Mouse (Mus musculus): ENCODE data around the gene Gm9376. TPM values are rescaled to one million over a fixed set of nuclear protein-coding genes. Genes with fewer than 3 reads are reported as not detected.

Gene Gm9376
- polyA plus RNA-seq (2012; rRNA removed): not detected in 2 replicates

DNA sequence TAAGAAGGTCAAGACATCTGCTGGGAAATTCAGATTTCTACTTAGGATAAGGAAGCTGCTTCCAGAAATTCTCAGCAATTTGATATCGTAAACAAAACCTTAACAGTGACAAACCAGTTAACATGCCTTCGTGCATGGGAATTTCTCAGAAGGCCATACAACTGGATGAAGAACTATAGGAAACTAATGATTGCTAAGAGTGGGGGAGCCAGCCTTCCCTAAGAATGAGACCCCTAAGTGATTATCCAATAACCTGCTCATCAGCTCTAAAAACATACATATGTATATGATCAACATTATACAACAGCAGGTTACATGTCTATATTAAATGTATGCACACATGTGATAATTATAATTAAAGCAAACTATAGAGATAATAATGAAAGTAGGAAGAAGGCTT, at the start of gene Gm9376:
Gene Gm9376 (plus strand): TSS at position 301 of the 400 bp plus-strand sequence.
- H3K27me3 ChIP-seq (ENCODE audit: control insufficient read depth, insufficient read depth, low read length): no peaks in the 10 kb centered on the region
- no peak within 1 kb of the TSS for H3K4me3 ChIP-seq (ENCODE audit: control insufficient read depth, low read depth, low read length)
- peaks cover 4% of the 10 kb centered on the region; the same call in 1 of the 2 replicates for H3K4me1 ChIP-seq (ENCODE audit: control insufficient read depth, insufficient read depth, low read length)
- TF ChIP-seq POLR2A (IDR thresholded peaks at IDR 0.05; ENCODE audit: control insufficient read depth, low read depth, low read length): no peak
- no peak for TF ChIP-seq CTCF (IDR thresholded peaks at IDR 0.05; ENCODE audit: control insufficient read depth, insufficient read depth, insufficient replicate concordance, low read depth, low read length)
- H3K27ac ChIP-seq (ENCODE audit: control insufficient read depth, insufficient read depth, low read depth, low read length): no peak within 1 kb of the TSS
- H3K36me3 ChIP-seq (ENCODE audit: control insufficient read depth, insufficient read depth, low read length): no peaks in the 10 kb centered on the region

DNA sequence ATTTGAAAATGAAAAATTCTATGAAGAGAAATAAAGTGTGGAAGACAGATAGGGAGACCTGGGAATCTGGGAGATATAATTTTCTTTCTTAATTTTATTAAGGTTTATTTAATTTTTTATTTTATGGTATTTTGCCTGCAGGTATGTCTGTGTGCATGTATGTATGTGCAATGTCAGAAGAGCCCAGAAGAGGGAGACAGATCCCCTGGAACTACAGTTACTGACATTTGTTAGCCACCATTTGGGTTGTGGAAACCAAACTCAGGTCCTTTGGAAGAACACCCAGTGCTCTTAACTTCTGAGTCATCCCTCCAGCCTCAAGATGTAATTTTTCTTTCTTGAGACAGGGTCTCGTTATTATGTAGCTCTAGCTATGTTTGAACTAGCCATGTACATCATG, 45.9 kb upstream of the Gm9376 start:
- no peak for TF ChIP-seq POLR2A (IDR thresholded peaks at IDR 0.05; ENCODE audit: control insufficient read depth, low read depth, low read length)
- no peak for TF ChIP-seq CTCF (IDR thresholded peaks at IDR 0.05; ENCODE audit: control insufficient read depth, insufficient read depth, insufficient replicate concordance, low read depth, low read length)
- no peak overlapping the region for H3K4me3 ChIP-seq (ENCODE audit: control insufficient read depth, low read depth, low read length)
- H3K27ac ChIP-seq (ENCODE audit: control insufficient read depth, insufficient read depth, low read depth, low read length): no peak overlapping the region
- H3K4me1 ChIP-seq (ENCODE audit: control insufficient read depth, insufficient read depth, low read length): no peaks in the 10 kb centered on the region
- H3K27me3 ChIP-seq (ENCODE audit: control insufficient read depth, insufficient read depth, low read length): no peaks in the 10 kb centered on the region
- H3K36me3 ChIP-seq (ENCODE audit: control insufficient read depth, insufficient read depth, low read length): no peaks in the 10 kb centered on the region

DNA sequence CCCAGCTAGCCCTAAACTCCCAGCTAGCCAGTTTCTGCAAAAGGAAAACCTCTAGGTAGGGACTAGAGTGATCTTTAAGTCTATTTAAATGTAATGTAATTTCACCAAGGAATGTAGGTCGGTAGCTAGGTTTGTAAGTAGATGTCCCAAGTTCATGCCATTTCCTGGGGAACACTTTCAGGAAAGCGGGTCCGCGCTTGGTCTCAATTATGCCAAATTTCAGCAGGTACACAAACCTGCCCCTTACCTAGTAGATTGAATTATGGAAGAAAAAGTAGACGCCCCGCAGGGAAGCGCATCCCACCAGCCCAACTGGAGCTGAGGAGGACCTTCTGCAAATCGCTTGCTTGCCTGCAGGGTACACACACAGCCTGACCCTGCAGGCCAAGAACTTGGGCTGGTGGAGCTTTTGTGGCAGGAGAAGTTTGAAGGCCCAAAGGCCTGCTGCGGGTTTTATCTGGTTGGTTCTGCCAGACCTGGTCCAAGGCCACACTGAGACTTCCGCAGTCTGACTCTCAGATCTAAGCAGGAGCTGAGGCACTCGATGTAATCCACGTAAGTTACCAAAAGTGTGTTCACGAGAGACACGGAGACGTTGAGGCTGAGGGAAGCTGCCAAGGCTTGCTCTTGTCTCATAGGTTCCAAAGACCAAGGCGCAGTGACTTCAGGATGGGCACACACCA, 41.6 kb upstream of the Gm9376 start:
- Histone ChIP-seq H3K27me3 (ENCODE audit: control insufficient read depth, insufficient read depth, low read length) (peaks cover 2% of the 10 kb centered on the region; the same call in 1 of the 2 replicates), H3K4me3 (ENCODE audit: control insufficient read depth, low read depth, low read length) (no peak overlapping the region), H3K36me3 (ENCODE audit: control insufficient read depth, insufficient read depth, low read length) (no peaks in the 10 kb centered on the region), H3K4me1 (ENCODE audit: control insufficient read depth, insufficient read depth, low read length) (peaks cover 2% of the 10 kb centered on the region; the same call in 1 of the 2 replicates), H3K27ac (ENCODE audit: control insufficient read depth, insufficient read depth, low read depth, low read length) (no peak overlapping the region)
- TF ChIP-seq POLR2A (IDR thresholded peaks at IDR 0.05; ENCODE audit: control insufficient read depth, low read depth, low read length) (no peak), CTCF (IDR thresholded peaks at IDR 0.05; ENCODE audit: control insufficient read depth, insufficient read depth, insufficient replicate concordance, low read depth, low read length) (no peak)

DNA sequence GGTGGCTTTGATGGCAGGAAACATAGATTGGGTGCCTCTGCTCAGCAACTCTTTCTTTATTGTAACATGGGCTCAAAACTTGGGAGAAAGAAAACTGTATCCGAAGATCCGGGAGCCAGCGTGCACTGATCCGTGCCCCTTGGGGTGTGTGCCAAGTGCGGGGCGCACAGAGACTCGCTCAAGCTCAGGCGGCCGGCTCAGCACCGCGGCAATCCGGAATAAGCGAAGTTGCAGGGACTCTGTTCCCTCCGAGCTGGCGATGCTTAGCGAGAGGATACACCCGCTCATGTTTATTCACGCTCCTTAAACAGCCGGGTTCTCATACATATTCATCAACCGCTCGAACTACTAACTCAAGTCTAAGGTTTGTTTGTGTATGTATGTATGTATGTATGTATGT, 40.8 kb upstream of the Gm9376 start:
- peaks cover 2% of the 10 kb centered on the region; the same call in 1 of the 2 replicates for H3K27me3 ChIP-seq (ENCODE audit: control insufficient read depth, insufficient read depth, low read length)
- peaks cover 2% of the 10 kb centered on the region; the same call in 1 of the 2 replicates for H3K4me1 ChIP-seq (ENCODE audit: control insufficient read depth, insufficient read depth, low read length)
- no peak overlapping the region for H3K4me3 ChIP-seq (ENCODE audit: control insufficient read depth, low read depth, low read length)
- TF ChIP-seq CTCF (IDR thresholded peaks at IDR 0.05; ENCODE audit: control insufficient read depth, insufficient read depth, insufficient replicate concordance, low read depth, low read length) (no peak), POLR2A (IDR thresholded peaks at IDR 0.05; ENCODE audit: control insufficient read depth, low read depth, low read length) (no peak)
- no peak overlapping the region for H3K27ac ChIP-seq (ENCODE audit: control insufficient read depth, insufficient read depth, low read depth, low read length)
- H3K36me3 ChIP-seq (ENCODE audit: control insufficient read depth, insufficient read depth, low read length): no peaks in the 10 kb centered on the region

DNA sequence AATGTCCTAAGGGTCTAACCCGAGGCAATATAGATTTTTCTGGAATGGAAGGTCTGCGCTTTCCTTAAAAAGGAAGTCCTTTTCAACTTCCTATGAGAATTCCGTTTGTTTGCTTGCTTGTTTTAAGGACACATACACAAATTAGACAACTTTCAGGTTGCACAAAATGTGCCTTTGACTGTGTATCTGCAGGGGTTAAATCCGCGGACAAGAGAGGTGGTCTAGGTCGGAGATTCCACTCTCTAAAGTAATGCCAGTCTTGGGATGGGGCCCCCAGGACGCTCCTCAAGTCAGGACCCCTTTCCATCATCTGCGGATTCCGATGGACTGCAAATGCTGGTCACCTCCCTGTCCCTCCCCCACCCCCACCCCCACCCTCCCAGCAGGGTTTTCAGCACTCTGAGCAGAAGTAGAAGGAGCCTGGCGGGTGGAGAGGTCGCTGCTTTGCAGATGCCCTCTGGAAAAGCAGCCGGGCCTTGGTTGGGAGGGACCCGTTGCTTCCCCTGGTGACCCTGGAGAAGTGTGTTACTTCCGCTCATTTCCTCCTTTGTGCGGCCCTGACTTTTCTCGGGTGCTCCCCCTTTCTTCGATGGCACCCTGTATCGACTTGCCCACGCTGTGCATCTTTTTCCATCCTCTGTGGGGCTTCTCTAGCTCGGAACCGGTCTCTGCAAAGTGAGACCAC, 40.1 kb upstream of the Gm9376 start:
- Histone ChIP-seq H3K4me1 (ENCODE audit: control insufficient read depth, insufficient read depth, low read length) (peaks cover 2% of the 10 kb centered on the region; the same call in 1 of the 2 replicates), H3K4me3 (ENCODE audit: control insufficient read depth, low read depth, low read length) (no peak overlapping the region), H3K27me3 (ENCODE audit: control insufficient read depth, insufficient read depth, low read length) (peaks cover 5% of the 10 kb centered on the region), H3K36me3 (ENCODE audit: control insufficient read depth, insufficient read depth, low read length) (no peaks in the 10 kb centered on the region), H3K27ac (ENCODE audit: control insufficient read depth, insufficient read depth, low read depth, low read length) (no peak overlapping the region)
- no peak for TF ChIP-seq POLR2A (IDR thresholded peaks at IDR 0.05; ENCODE audit: control insufficient read depth, low read depth, low read length)
- no peak for TF ChIP-seq CTCF (IDR thresholded peaks at IDR 0.05; ENCODE audit: control insufficient read depth, insufficient read depth, insufficient replicate concordance, low read depth, low read length)

DNA sequence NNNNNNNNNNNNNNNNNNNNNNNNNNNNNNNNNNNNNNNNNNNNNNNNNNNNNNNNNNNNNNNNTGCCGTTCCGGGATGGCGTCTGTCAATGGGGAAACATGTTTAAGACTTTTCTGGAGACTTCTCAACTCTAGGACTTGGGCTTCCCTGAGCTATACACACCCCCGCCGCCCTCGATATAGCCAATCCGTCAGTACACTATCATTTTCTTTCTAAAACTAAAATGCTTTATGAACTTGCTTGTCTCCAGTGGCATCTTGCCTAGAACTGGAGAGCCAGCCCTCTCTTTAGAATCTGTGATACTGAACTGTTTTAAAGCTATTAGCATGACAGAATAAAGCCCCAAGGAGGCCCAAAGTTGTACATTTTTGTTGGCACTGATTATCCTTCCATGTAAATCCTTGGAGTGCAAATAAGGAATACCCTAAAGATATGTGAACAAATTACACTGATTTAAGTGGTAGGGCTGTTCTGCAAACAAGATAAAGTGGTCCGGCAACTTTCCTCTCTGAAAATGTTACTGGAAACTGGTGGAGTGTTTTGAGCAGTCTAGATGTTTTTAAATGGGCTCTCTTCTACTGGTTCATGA, 34.3 kb upstream of the Gm9376 start:
- H3K27ac ChIP-seq (ENCODE audit: control insufficient read depth, insufficient read depth, low read depth, low read length): no peak overlapping the region
- no peak overlapping the region for H3K4me3 ChIP-seq (ENCODE audit: control insufficient read depth, low read depth, low read length)
- peaks cover 26% of the 10 kb centered on the region for H3K4me1 ChIP-seq (ENCODE audit: control insufficient read depth, insufficient read depth, low read length)
- TF ChIP-seq POLR2A (IDR thresholded peaks at IDR 0.05; ENCODE audit: control insufficient read depth, low read depth, low read length) (no peak), CTCF (IDR thresholded peaks at IDR 0.05; ENCODE audit: control insufficient read depth, insufficient read depth, insufficient replicate concordance, low read depth, low read length) (no peak)
- no peaks in the 10 kb centered on the region for H3K36me3 ChIP-seq (ENCODE audit: control insufficient read depth, insufficient read depth, low read length)
- H3K27me3 ChIP-seq (ENCODE audit: control insufficient read depth, insufficient read depth, low read length): peaks cover 28% of the 10 kb centered on the region
